Mouse (Mus musculus) gastrocnemius, adult 2 months (tissue): ENCODE results near the gene Serpinb9. TPM values are rescaled to one million over a fixed set of nuclear protein-coding genes. Genes with fewer than 3 reads are reported as not detected.

Experiments
- DNase-seq: peaks from one replicate; pipeline ENCODE4 v3.0.0; 2022
- H3K27ac ChIP-seq: fragments of 200-600 bp; 2 replicates; pipeline ENCODE4 v1.8.1; 2022; ENCODE audit warnings: mild to moderate bottlenecking
- H3K4me3 ChIP-seq: fragments of 200-600 bp; 2 replicates; pipeline ENCODE4 v1.8.1; 2022; ENCODE audit warnings: mild to moderate bottlenecking, moderate library complexity
- CTCF ChIP-seq: fragments of 200-600 bp; IDR thresholded peaks from 2 replicates; pipeline ENCODE4 v1.8.1; 2022; ENCODE audit warnings: antibody characterized with exemption, mild to moderate bottlenecking, moderate library complexity
- intact Hi-C: fragments of 180-260 bp; cut with DNase I; formaldehyde crosslinking; loops from one replicate; pipeline ENCODE4 v1.15.1; 2025
- total RNA-seq, 2 experiments: library from RNA; stranded (reverse); gene quantifications; 2 replicates each; pipeline ENCODE4 v1.2.3; 2021

The Serpinb9 gene
- total RNA-seq, 2 experiments from 2014 or later: 1.5 to 2.3 TPM

DNA sequence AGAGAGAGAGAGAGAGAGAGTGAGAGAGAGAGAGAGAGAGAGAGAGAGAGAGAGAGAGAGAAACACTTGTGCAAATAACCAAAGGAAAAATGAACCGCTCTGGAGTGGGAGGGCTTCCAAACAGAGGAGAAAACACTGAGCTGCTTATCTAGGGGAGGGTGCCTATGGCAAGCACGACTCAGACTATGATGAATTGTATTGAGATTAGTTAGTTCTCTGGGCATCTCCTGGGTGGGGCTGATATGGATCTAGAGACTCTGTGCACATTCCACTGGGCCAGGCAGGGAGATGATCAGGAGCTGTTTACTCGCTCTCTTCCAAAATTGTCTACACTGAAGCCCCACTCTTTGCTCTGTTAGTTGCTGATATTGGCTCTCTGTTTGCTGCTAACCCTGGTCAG, 48.6 kb downstream of the Serpinb9 start:
- Histone ChIP-seq H3K27ac (no peak overlapping the region), H3K4me3 (no peak overlapping the region)
- no peak for DNase-seq
- intact Hi-C loops: no loop called here
- TF ChIP-seq CTCF: no peak

- H3K4me3 ChIP-seq: no peak overlapping the region
- H3K27ac ChIP-seq: no peak overlapping the region
- TF ChIP-seq CTCF: no peak
- intact Hi-C loops: no loop called here
- DNase-seq: no peak
These were observed 60.0 kb downstream of the Serpinb9 start for GRCm38 (mm10) chr13:33063048-33063447.

Other genes with a start within 250 kb of the Serpinb9 start
- 1,000 to 10,000 TPM in 1 of 2 experiments, 100 to 1,000 TPM in 1; 466 to 1,631 TPM for gene Mylk4, start 219.3 kb upstream of the Serpinb9 start, total RNA-seq
- 1 to 10 TPM; 5.2 to 8.5 TPM for gene Wrnip1, start 201.2 kb upstream of the Serpinb9 start, total RNA-seq
- not detected for gene D930007J09Rik, start 200.4 kb upstream of the Serpinb9 start, total RNA-seq
- 1 to 10 TPM; 3.7 to 4.0 TPM for gene Serpinb1a, start 152.1 kb upstream of the Serpinb9 start, total RNA-seq
- 1 to 10 TPM; 1.6 to 2.3 TPM for gene Serpinb1c, start 105.0 kb upstream of the Serpinb9 start, total RNA-seq
- 1 to 10 TPM; 1.4 to 1.6 TPM for gene Serpinb6b, start 38.0 kb upstream of the Serpinb9 start, total RNA-seq
- not detected for gene Serpinb9b, start 24.2 kb downstream of the Serpinb9 start, total RNA-seq
- not detected for gene Serpinb1b, start 75.3 kb downstream of the Serpinb9 start, total RNA-seq
- not detected for gene Serpinb9c, start 156.5 kb downstream of the Serpinb9 start, total RNA-seq
- gene Serpinb9d, start 189.7 kb downstream of the Serpinb9 start, total RNA-seq: not detected
- not detected for gene Serpinb9e, start 246.4 kb downstream of the Serpinb9 start, total RNA-seq